Mouse (Mus musculus): ENCODE measurements at regions not wholly inside any gene's neighbourhood (a gene's known extent, or its start where the extent isn't known, plus 50 kb on each side); places are given as distances from the start of the nearest gene placed in this dataset.

DNA sequence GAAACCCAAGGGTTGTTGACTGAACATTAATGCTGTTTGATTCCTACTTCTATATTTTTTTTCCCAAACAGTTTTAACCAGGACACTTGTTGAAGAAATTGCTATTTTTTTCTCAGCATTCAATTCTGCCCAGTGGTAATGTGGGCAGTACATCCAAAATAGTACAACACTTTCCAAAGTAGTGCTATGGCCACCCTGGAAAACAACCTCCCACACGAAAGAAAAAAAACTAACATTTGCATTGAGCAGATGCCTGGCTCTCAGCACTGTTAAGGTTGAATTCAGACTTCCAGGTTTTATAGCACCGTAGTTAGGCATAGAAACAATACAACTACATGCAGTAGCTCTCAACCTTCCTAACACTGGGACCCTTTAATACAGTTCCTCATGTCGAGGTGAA, 167.1 kb upstream of the Nfe2l3 start:
- 66% methylated on average over 3 of the region's 3 CpGs for WGBS (ENCODE audit: insufficient replicate concordance)
- Histone ChIP-seq H3K4me2 (ENCODE audit: low read depth) (no peak overlapping the region), H3K9me3 (ENCODE audit: control insufficient read depth, low read length) (no peaks in the 10 kb centered on the region), H3K4me1 (replicated peaks; ENCODE audit: control insufficient read depth in 2 of 2, insufficient read depth in 2 of 2, low read length in 1 of 2) (0 out of 4 replicates have a peak, but pooled peaks cover 0 to 3% of the 10 kb centered on the region in 2 experiments), H3K36me3 (replicated peaks; ENCODE audit: control insufficient read depth, insufficient read depth, low read depth) (no peaks in the 10 kb centered on the region), H3K27me3 (ENCODE audit: control insufficient read depth, insufficient read depth, low read length) (no peaks in the 10 kb centered on the region), H3K27ac (no peak overlapping the region), H3K9ac (replicated peaks) (no peak overlapping the region), H3K4me3 (ENCODE audit: insufficient read depth in 1 of 2, low read depth in 2 of 2, low read length in 2 of 2) (no peak overlapping the region)
- no peak for ATAC-seq (ENCODE audit: insufficient read depth)
- TF ChIP-seq EP300 (IDR thresholded peaks at IDR 0.05; ENCODE audit: low read depth), result no peak
- no peak for DNase-seq (ENCODE audit: low read depth in 3 of 3, low spot score in 3 of 3)

- H3K9me3 ChIP-seq (ENCODE audit: control insufficient read depth, low read length), result no peaks in the 10 kb centered on the region
- WGBS (ENCODE audit: insufficient replicate concordance), result 65% methylated on average over 6 of the region's 6 CpGs
- H3K4me3 ChIP-seq (ENCODE audit: insufficient read depth in 1 of 2, low read depth in 2 of 2, low read length in 2 of 2), result no peak overlapping the region
- TF ChIP-seq CTCF (IDR thresholded peaks at IDR 0.05; ENCODE audit: low read depth) (no peak), EP300 (IDR thresholded peaks at IDR 0.05; ENCODE audit: low read depth) (no peak)
- ATAC-seq (ENCODE audit: insufficient read depth), result no peak
- H3K27me3 ChIP-seq (ENCODE audit: control insufficient read depth, insufficient read depth, low read length), result no peaks in the 10 kb centered on the region
- H3K36me3 ChIP-seq (replicated peaks; ENCODE audit: control insufficient read depth, insufficient read depth, low read depth), result no peaks in the 10 kb centered on the region
- no peak for DNase-seq (ENCODE audit: low read depth in 3 of 3, low spot score in 3 of 3)
- no peak overlapping the region for H3K9ac ChIP-seq (replicated peaks)
- H3K4me1 ChIP-seq (replicated peaks; ENCODE audit: control insufficient read depth in 2 of 2, insufficient read depth in 2 of 2, low read length in 1 of 2), result 0 out of 4 replicates have a peak, but pooled peaks cover 0 to 3% of the 10 kb centered on the region in 2 experiments
- H3K27ac ChIP-seq, result no peak overlapping the region
- no peak overlapping the region for H3K4me2 ChIP-seq (ENCODE audit: low read depth)
These were observed 165.7 kb upstream of the Nfe2l3 start for GRCm38 (mm10) chr6:51266721-51267120.

DNA sequence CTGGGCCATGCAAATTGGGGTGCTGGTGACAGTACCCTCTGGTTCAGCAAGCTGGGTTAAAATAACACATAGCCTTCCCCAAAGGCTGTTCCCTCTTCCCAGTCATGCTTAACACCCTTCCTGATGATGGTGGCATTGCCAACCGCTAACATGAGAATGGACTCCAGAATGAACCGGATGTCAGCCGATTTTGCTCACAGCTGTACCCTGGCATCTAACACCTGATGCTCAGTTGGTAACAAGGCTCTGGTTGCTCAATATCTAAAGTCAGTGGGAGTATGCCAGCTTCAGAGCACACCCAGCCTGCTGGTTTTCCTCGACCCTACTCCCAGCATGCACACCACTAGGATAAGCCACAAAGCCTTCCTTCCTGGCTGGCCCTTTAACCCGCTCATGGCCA, 164.6 kb upstream of the Nfe2l3 start:
- no peak overlapping the region for H3K4me3 ChIP-seq (ENCODE audit: insufficient read depth in 1 of 2, low read depth in 2 of 2, low read length in 2 of 2)
- H3K9me3 ChIP-seq (ENCODE audit: control insufficient read depth, low read length), result no peaks in the 10 kb centered on the region
- ATAC-seq (ENCODE audit: insufficient read depth) (no peak), DNase-seq (ENCODE audit: low read depth in 3 of 3, low spot score in 3 of 3) (no peak)
- H3K4me2 ChIP-seq (ENCODE audit: low read depth), result no peak overlapping the region
- no peak overlapping the region for H3K9ac ChIP-seq (replicated peaks)
- 0 out of 4 replicates have a peak, but pooled peaks cover 0 to 3% of the 10 kb centered on the region in 2 experiments for H3K4me1 ChIP-seq (replicated peaks; ENCODE audit: control insufficient read depth in 2 of 2, insufficient read depth in 2 of 2, low read length in 1 of 2)
- 65% methylated on average over 5 of the region's 5 CpGs for WGBS (ENCODE audit: insufficient replicate concordance)
- TF ChIP-seq EP300 (IDR thresholded peaks at IDR 0.05; ENCODE audit: low read depth) (no peak), CTCF (IDR thresholded peaks at IDR 0.05; ENCODE audit: low read depth) (no peak)
- H3K27ac ChIP-seq, result no peak overlapping the region
- no peaks in the 10 kb centered on the region for H3K27me3 ChIP-seq (ENCODE audit: control insufficient read depth, insufficient read depth, low read length)
- H3K36me3 ChIP-seq (replicated peaks; ENCODE audit: control insufficient read depth, insufficient read depth, low read depth), result no peaks in the 10 kb centered on the region

DNA sequence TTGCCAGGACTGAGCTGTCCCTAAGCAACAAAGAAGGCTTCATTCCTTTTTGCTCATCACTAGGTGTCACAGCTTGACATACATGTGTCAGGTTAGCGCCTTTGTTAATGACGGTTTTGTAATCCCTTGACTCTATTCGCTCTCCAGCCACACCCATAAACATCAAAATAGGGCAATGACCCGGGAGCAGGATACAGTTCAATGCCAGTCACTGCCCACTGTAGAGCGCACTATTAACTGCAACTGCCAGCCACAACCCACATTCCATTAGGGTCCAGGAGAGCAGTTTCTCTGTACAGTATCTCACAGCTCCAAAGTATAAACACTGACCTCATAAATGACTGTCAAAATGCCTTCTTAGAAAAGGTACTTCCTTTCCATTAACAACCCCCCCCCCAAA, 163.5 kb upstream of the Nfe2l3 start:
- no peak overlapping the region for H3K4me3 ChIP-seq (ENCODE audit: insufficient read depth in 1 of 2, low read depth in 2 of 2, low read length in 2 of 2)
- H3K27me3 ChIP-seq (ENCODE audit: control insufficient read depth, insufficient read depth, low read length), result no peaks in the 10 kb centered on the region; the same call in 1 of the 2 replicates
- ATAC-seq (ENCODE audit: insufficient read depth) (no peak), DNase-seq (ENCODE audit: low read depth in 3 of 3, low spot score in 3 of 3) (no peak)
- no peak for TF ChIP-seq EP300 (IDR thresholded peaks at IDR 0.05; ENCODE audit: low read depth)
- TF ChIP-seq CTCF (IDR thresholded peaks at IDR 0.05; ENCODE audit: low read depth), result no peak
- 71% methylated on average over 5 of the region's 5 CpGs for WGBS (ENCODE audit: insufficient replicate concordance)
- no peak overlapping the region for H3K9ac ChIP-seq (replicated peaks)
- H3K4me2 ChIP-seq (ENCODE audit: low read depth), result no peak overlapping the region
- H3K27ac ChIP-seq, result no peak overlapping the region
- H3K9me3 ChIP-seq (ENCODE audit: control insufficient read depth, low read length), result no peaks in the 10 kb centered on the region
- H3K36me3 ChIP-seq (replicated peaks; ENCODE audit: control insufficient read depth, insufficient read depth, low read depth), result no peaks in the 10 kb centered on the region
- 0 out of 4 replicates have a peak, but pooled peaks cover 0 to 3% of the 10 kb centered on the region in 2 experiments for H3K4me1 ChIP-seq (replicated peaks; ENCODE audit: control insufficient read depth in 2 of 2, insufficient read depth in 2 of 2, low read length in 1 of 2)

DNA sequence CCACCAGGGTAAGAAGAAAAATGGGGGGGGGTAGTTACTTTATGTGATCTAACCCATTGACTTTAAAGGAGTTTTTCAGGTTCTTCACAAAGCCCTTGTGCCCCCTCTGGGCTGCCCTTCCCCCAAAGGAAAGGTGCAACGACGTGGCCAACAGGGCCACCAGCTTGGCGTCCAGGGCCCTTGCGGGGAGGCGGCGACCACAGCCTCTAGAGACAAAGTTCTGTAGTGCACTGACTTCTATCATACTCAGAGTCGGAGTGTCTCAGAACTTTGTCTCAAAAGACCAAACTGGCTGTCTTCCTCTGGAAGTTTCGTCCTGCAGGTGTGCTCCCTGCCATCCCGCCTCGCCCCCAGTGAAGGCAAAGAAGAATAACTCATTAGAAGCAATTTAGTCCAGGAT, 162.9 kb upstream of the Nfe2l3 start:
- Histone ChIP-seq H3K9ac (replicated peaks) (no peak overlapping the region; the same call in 1 of the 2 replicates), H3K4me1 (replicated peaks; ENCODE audit: control insufficient read depth in 2 of 2, insufficient read depth in 2 of 2, low read length in 1 of 2) (0 out of 4 replicates have a peak, but pooled peaks cover 0 to 3% of the 10 kb centered on the region in 2 experiments), H3K4me3 (ENCODE audit: insufficient read depth in 1 of 2, low read depth in 2 of 2, low read length in 2 of 2) (peak overlapping the region; percentile 74 to 77), H3K36me3 (replicated peaks; ENCODE audit: control insufficient read depth, insufficient read depth, low read depth) (no peaks in the 10 kb centered on the region), H3K27me3 (ENCODE audit: control insufficient read depth, insufficient read depth, low read length) (no peaks in the 10 kb centered on the region; the same call in 1 of the 2 replicates), H3K27ac (no peak overlapping the region), H3K9me3 (ENCODE audit: control insufficient read depth, low read length) (no peaks in the 10 kb centered on the region), H3K4me2 (ENCODE audit: low read depth) (peak overlapping the region; percentile 78)
- 17% methylated on average over 10 of the region's 10 CpGs for WGBS (ENCODE audit: insufficient replicate concordance)
- TF ChIP-seq EP300 (IDR thresholded peaks at IDR 0.05; ENCODE audit: low read depth), result no peak
- TF ChIP-seq CTCF (IDR thresholded peaks at IDR 0.05; ENCODE audit: low read depth), result no peak
- no peak for ATAC-seq (ENCODE audit: insufficient read depth)
- DNase-seq (ENCODE audit: low read depth in 3 of 3, low spot score in 3 of 3), result no peak

Data from liver, embryonic 14.5 days (tissue).